Mouse (Mus musculus) bone marrow macrophage, adult 2 months (primary cell): Measurements from ENCODE around the gene Dusp27. TPM values are rescaled to one million over a fixed set of nuclear protein-coding genes. Genes with fewer than 3 reads are reported as not detected.
A peak's percentile ranks its signal among the peaks of the same experiment; 100 is the strongest.

ENCODE experiments used
- H3K27ac ChIP-seq: 2 replicates; pipeline ENCODE4 v1.5.1; 2012; ENCODE audit warnings: low read depth, low read length; ENCODE audit not compliant: insufficient read depth
- H3K4me1 ChIP-seq: 2 replicates; pipeline ENCODE4 v1.6.1; 2012; ENCODE audit warnings: low read length; ENCODE audit not compliant: control insufficient read depth, insufficient read depth
- H3K4me3 ChIP-seq: 2 replicates; pipeline ENCODE4 v1.5.1; 2012; ENCODE audit warnings: mild to moderate bottlenecking, low read length, moderate library complexity; ENCODE audit not compliant: insufficient read depth
- CTCF ChIP-seq: IDR thresholded peaks from 2 replicates; pipeline ENCODE4 v1.5.1; 2012; ENCODE audit warnings: low read depth, mild to moderate bottlenecking, low read length, moderate library complexity
- POLR2A ChIP-seq: IDR thresholded peaks from 2 replicates; pipeline ENCODE4 v1.6.1; 2012; ENCODE audit warnings: mild to moderate bottlenecking, low read depth, low read length, borderline replicate concordance
- polyA plus RNA-seq: library from polyadenylated mRNA; stranded (reverse); fragments of >200 nt; gene quantifications from 2 replicates; pipeline ENCODE4 v1.2.4, GENCODE M21; 2012; ENCODE audit not compliant: missing spikeins, insufficient read depth, insufficient read length

Dusp27 gene
- polyA plus RNA-seq, 1 experiment = not detected

GRCm38 (mm10) chr1:166114986-166115385 is 12.7 kb downstream of the Dusp27 start:
- Histone ChIP-seq H3K4me1 (peaks cover 19% of the 10 kb centered on the region), H3K4me3 (no peak overlapping the region), H3K27ac (no peak overlapping the region)
- TF ChIP-seq CTCF (no peak), POLR2A (no peak)

GRCm38 (mm10) chr1:166105464-166105863 is 22.3 kb downstream of the Dusp27 start:
- H3K27ac ChIP-seq = peak overlapping the region; percentile 61
- TF ChIP-seq POLR2A (no peak), CTCF (no peak)
- no peak overlapping the region for H3K4me3 ChIP-seq
- H3K4me1 ChIP-seq = peaks cover 24% of the 10 kb centered on the region

GRCm38 (mm10) chr1:166104858-166105257 is 22.9 kb downstream of the Dusp27 start:
- no peak for TF ChIP-seq CTCF
- TF ChIP-seq POLR2A = no peak
- H3K4me3 ChIP-seq = no peak overlapping the region
- H3K27ac ChIP-seq = peak overlapping the region; percentile 61
- peaks cover 24% of the 10 kb centered on the region for H3K4me1 ChIP-seq

- Histone ChIP-seq H3K4me1 (peaks cover 27% of the 10 kb centered on the region), H3K27ac (no peak overlapping the region), H3K4me3 (no peak overlapping the region)
- peak; percentile 63 for TF ChIP-seq CTCF
- no peak for TF ChIP-seq POLR2A
Observed at GRCm38 (mm10) chr1:166102920-166103608, 24.7 kb downstream of the Dusp27 start.

GRCm38 (mm10) chr1:166098120-166098519 is 29.6 kb downstream of the Dusp27 start:
- Histone ChIP-seq H3K4me1 (peaks cover 13% of the 10 kb centered on the region), H3K27ac (no peak overlapping the region), H3K4me3 (no peak overlapping the region)
- TF ChIP-seq CTCF (no peak), POLR2A (no peak)

- no peak for TF ChIP-seq CTCF
- no peak for TF ChIP-seq POLR2A
- H3K4me1 ChIP-seq = 0 out of 2 replicates have a peak, but pooled peaks cover 6% of the 10 kb centered on the region
- H3K27ac ChIP-seq = no peak overlapping the region
- no peak overlapping the region for H3K4me3 ChIP-seq
Observed at GRCm38 (mm10) chr1:166094462-166094861, 33.3 kb downstream of the Dusp27 start.

- H3K4me1 ChIP-seq = 0 out of 2 replicates have a peak, but pooled peaks cover 3% of the 10 kb centered on the region
- no peak overlapping the region for H3K4me3 ChIP-seq
- TF ChIP-seq POLR2A (no peak), CTCF (no peak)
- H3K27ac ChIP-seq = no peak overlapping the region
Observed at GRCm38 (mm10) chr1:166090306-166090705, 37.4 kb downstream of the Dusp27 start.

GRCm38 (mm10) chr1:166089739-166090138 is 38.0 kb downstream of the Dusp27 start:
- H3K4me1 ChIP-seq = 0 out of 2 replicates have a peak, but pooled peaks cover 3% of the 10 kb centered on the region
- H3K27ac ChIP-seq = no peak overlapping the region
- TF ChIP-seq CTCF (no peak), POLR2A (no peak)
- H3K4me3 ChIP-seq = no peak overlapping the region

GRCm38 (mm10) chr1:166089337-166089736 is 38.4 kb downstream of the Dusp27 start:
- Histone ChIP-seq H3K4me1 (0 out of 2 replicates have a peak, but pooled peaks cover 2% of the 10 kb centered on the region), H3K4me3 (no peak overlapping the region), H3K27ac (no peak overlapping the region)
- TF ChIP-seq CTCF (no peak), POLR2A (no peak)

GRCm38 (mm10) chr1:166088446-166089170 is 39.1 kb downstream of the Dusp27 start:
- TF ChIP-seq POLR2A = no peak
- no peak for TF ChIP-seq CTCF
- Histone ChIP-seq H3K4me3 (no peak overlapping the region), H3K4me1 (no peaks in the 10 kb centered on the region), H3K27ac (no peak overlapping the region)
